Mouse (Mus musculus): ENCODE measurements around the gene Emc6. TPM values are rescaled to one million over a fixed set of nuclear protein-coding genes. Genes with fewer than 3 reads are reported as not detected.

The Emc6 gene
- total RNA-seq, 2 experiments from 2014 or later: 60.5 to 72.1 TPM

GRCm38 (mm10) chr11:73131020-73131419 is 45.8 kb downstream of the Emc6 start:
- DNase-seq (ENCODE audit: low spot score in 2 of 2): no peak

DNA sequence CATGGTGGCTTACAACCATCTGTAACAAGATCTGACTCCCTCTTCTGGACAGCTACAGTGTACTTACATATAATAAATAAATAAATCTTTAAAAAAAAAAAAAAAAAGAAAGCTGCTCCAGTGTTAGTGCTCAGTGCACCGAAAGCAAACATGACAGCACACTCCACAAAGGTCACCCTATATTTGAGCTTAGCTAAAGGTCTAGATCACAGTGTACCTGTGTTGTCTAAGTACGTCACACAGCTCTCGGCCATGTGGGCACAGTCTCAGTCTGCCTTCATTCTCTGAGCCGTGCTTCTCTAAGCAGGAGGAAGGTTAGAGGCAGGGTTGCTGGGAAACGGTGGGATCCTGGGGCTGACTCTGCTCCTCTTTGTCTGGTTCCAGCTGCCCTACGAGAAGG is 50.3 kb downstream of the Emc6 start:
- no peak for DNase-seq (ENCODE audit: low spot score in 2 of 2)

Other genes with a start within 250 kb of the Emc6 start
- 10 to 100 TPM; 16.6 to 18.3 TPM for gene Atp2a3, start 215.9 kb downstream of the Emc6 start, total RNA-seq (2021)
- 1 to 10 TPM; 1.3 to 3.2 TPM for gene P2rx1, start 177.9 kb downstream of the Emc6 start, total RNA-seq (2021)
- gene Camkk1, start 158.0 kb downstream of the Emc6 start, total RNA-seq (2021): 1 to 10 TPM; 2.5 to 2.6 TPM
- 10 to 100 TPM; 15.2 to 17.2 TPM for gene Ncbp3, start 129.3 kb downstream of the Emc6 start, total RNA-seq (2021)
- gene Itgae, start 86.5 kb downstream of the Emc6 start, total RNA-seq (2021): under 1 TPM; 0.42 to 0.45 TPM
- gene Haspin, start 38.7 kb downstream of the Emc6 start, total RNA-seq (2021): 1 to 10 TPM; 4.6 to 5.9 TPM
- gene P2rx5, start 16.6 kb downstream of the Emc6 start, total RNA-seq (2021): 1 to 10 TPM; 1.8 to 2.7 TPM
- 10 to 100 TPM; 74.0 to 82.4 TPM for gene Tax1bp3, start within 50 bp of the Emc6 start, total RNA-seq (2021)
- 10 to 100 TPM; 19.1 to 19.4 TPM for gene Ctns, start 22.0 kb upstream of the Emc6 start, total RNA-seq (2021)
- gene Shpk, start 22.4 kb upstream of the Emc6 start, total RNA-seq (2021): 1 to 10 TPM; 6.8 to 9.0 TPM
- under 1 TPM; 0.14 to 0.22 TPM for gene Trpv1, start 57.3 kb upstream of the Emc6 start, total RNA-seq (2021)
- gene Trpv3, start 90.4 kb upstream of the Emc6 start, total RNA-seq (2021): under 1 TPM; 0.08 to 0.17 TPM
- 10 to 100 TPM in 1 of 2 experiments, 1 to 10 TPM in 1; 7.7 to 12.0 TPM for gene Aspa, start 152.6 kb upstream of the Emc6 start, total RNA-seq (2021)
- not detected for gene Gm49340, start 152.7 kb upstream of the Emc6 start, total RNA-seq (2021)
- gene Spata22, start 152.7 kb upstream of the Emc6 start, total RNA-seq (2021): under 1 TPM; 0.22 to 0.56 TPM
- gene Olfr20, start 173.7 kb upstream of the Emc6 start, total RNA-seq (2021): not detected
- not detected for gene Olfr376, start 194.2 kb upstream of the Emc6 start, total RNA-seq (2021)
- gene Olfr1, start 222.6 kb upstream of the Emc6 start, total RNA-seq (2021): not detected

Measured in adrenal gland, postnatal 4 days (tissue).